Mouse (Mus musculus): ENCODE data around the gene Atp13a3.

- no peak for TF ChIP-seq CTCF (IDR thresholded peaks at IDR 0.05; ENCODE audit: control insufficient read depth, insufficient read depth, insufficient replicate concordance, low read depth, low read length)
- no peak for TF ChIP-seq POLR2A (IDR thresholded peaks at IDR 0.05; ENCODE audit: control insufficient read depth, low read depth, low read length)
Measured at GRCm38 (mm10) chr16:30282844-30283495, 122.8 kb downstream of the Atp13a3 start, which contains the start of gene Lrrc15.
